Mouse (Mus musculus) G1E-ER4 (cell line): ENCODE data around the gene Cpeb3. TPM values are rescaled to one million over a fixed set of nuclear protein-coding genes. Genes with fewer than 3 reads are reported as not detected.

Source experiments
- GATA1 ChIP-seq: IDR thresholded peaks from one replicate; pipeline ENCODE4 v1.8.0; 2012; ENCODE audit warnings: low read length, inconsistent platforms
- polyA plus RNA-seq: library from polyadenylated mRNA; stranded (reverse); fragments of >175 nt; gene quantifications from 2 replicates; pipeline ENCODE4 v1.2.3, GENCODE M21; 2012

The Cpeb3 gene
- polyA plus RNA-seq, 1 experiment: 1.7 TPM

- no peak for TF ChIP-seq GATA1
These were observed 2.1 kb upstream of the Cpeb3 start for GRCm38 (mm10) chr19:37210457-37210856.

DNA sequence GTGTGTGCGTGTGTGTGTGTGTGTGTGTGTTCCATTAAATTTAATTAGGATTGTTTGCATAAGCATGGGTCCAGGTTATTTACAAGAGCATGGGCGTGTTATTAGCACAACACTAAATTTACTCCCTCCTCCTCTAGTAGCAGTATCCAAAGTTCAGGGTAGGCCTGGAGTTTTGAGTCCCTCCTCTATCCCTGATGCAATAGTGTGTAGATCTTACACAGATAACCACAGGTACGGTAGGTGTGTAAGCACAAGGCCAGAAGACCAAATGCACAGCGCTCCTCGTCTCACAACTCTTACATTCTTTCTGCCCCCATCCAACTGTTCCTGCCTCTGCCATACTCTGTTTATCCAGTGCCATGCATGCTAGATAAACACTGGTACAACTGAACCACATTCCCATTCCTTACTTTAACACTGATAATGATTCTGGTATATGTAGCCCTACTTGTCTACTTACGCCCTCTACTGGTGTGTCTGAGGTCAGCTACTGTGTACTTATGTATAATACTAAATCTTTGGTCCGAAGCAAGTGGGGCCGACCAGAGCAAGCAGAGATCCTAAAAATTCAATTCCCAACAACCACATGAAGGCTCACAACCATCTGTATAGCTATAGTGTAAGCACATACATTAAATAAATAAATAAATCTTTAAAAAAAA, 1.2 kb upstream of the Cpeb3 start:
- TF ChIP-seq GATA1: no peak

GRCm38 (mm10) chr19:37208986-37209385, 585 bp upstream of the Cpeb3 start:
- no peak for TF ChIP-seq GATA1

- TF ChIP-seq GATA1: no peak
These were observed 862 bp downstream of the Cpeb3 start, which contains the start of gene March5 for GRCm38 (mm10) chr19:37207303-37208175. Gene March5 (plus strand): TSS chr19:37207543.

DNA sequence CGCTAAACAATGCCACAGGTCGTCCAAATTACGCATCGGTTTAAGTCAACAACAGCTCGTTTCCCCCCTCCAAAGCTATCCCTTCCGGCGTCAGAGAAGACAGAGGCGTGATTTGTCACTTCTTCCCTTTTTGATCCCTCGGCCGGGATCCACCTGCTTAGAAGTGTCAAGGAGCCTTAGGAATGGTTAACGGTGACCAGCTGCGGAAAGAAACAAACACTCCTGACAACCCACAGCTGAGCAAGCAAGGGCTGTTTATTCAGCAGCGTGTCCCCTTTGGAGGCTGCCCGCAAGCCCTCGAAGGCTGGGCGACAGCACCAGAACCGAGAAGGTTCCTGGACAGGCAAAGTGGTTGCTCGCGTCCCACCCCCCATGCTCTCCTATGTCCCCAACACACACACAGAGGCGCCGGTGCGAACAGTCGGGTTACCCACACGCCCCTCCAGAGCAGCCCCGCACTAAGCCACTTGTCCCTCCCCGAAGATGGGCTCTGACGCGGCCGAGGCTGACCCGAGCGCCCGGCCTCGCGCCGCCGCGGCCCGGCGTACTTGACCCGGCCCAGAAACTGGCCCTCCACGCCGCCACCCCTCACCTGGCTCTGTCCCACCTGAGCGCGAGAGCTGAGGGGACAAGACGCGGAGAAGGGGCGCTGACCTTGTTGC, 1.6 kb downstream of the Cpeb3 start:
- no peak for TF ChIP-seq GATA1

GRCm38 (mm10) chr19:37203371-37203770, 5.0 kb downstream of the Cpeb3 start:
- TF ChIP-seq GATA1: no peak

- no peak for TF ChIP-seq GATA1
These were observed 8.5 kb downstream of the Cpeb3 start for GRCm38 (mm10) chr19:37199889-37200288.

DNA sequence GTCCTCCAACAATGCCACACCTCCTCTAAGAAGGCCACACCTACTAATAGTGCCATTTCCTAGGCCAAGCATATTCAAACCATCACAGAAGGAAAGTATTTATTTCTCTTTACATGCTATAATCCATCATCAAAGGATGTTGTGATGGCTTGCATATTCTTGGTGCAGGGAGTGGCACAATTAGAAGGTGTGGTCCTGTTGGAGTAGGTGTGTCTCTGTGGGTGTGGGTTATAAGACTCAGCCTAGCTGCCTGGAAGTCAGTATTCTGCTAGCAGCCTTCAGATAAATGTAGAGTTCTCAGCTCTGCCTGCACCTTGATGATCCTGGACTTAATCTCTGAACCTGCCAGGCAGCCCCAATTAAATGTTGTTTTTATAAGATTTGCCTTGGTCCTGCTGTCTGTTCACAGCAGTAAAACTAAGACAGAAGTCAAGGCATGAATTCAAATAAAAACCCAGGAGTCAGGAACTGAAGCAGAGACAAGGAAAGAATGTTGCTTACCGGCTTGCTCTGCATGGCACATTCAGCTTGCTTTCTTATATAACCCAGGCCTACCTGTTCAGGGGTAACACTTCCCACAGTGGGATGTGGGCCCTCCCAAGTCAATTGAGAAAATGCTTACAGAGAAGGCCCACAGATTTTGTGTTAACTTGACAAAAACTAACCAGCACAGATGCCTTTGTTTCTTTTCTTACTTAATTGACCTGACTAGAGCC, 10.1 kb downstream of the Cpeb3 start:
- TF ChIP-seq GATA1: no peak

GRCm38 (mm10) chr19:37192475-37193058, 15.8 kb downstream of the Cpeb3 start:
- no peak for TF ChIP-seq GATA1

GRCm38 (mm10) chr19:37188366-37188948, 19.9 kb downstream of the Cpeb3 start:
- TF ChIP-seq GATA1: no peak

- no peak for TF ChIP-seq GATA1
These were observed 30.3 kb downstream of the Cpeb3 start for GRCm38 (mm10) chr19:37177819-37178708.

GRCm38 (mm10) chr19:37176879-37177462, 31.4 kb downstream of the Cpeb3 start:
- TF ChIP-seq GATA1: no peak

DNA sequence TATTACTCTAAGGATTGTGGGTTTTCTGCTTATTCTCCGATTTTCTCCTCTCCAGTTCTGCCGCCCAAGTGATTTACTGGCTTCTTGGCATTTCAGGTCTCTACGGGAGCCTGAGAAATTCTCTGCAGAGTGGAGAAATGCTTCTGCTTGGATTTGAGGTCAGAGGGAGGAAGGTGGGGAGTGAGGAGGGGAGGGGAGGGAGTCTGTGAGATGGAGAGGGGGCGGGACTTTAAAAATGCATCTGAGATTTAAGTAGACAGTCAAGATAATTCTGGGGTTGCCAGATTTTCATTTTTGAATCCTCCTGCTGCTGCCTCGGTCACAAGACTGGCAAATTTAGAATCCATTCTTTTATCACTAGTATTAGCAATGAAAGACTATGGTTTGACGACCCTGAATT, 32.5 kb downstream of the Cpeb3 start:
- TF ChIP-seq GATA1: no peak
